Mouse (Mus musculus) liver, embryonic 18 days (tissue): Measurements from ENCODE around the gene Zfp207. TPM values are rescaled to one million over a fixed set of nuclear protein-coding genes. Genes with fewer than 3 reads are reported as not detected.

Experiments used
- polyA plus RNA-seq: library from polyadenylated mRNA; depleted of rRNA; stranded (reverse); fragments of >200 nt; gene quantifications from 2 replicates; pipeline ENCODE4 v1.2.3, GENCODE M21; 2012; rRNA removed

Zfp207 gene
- polyA plus RNA-seq = 69.8 and 74.5 TPM in 2 replicates

GRCm38 (mm10) chr11:80383019-80383625, at the start of gene Zfp207:
Zfp207 (plus strand) TSS chr11:80383279.

GRCm38 (mm10) chr11:80377712-80378451, 5.2 kb upstream of the Zfp207 start, which contains the start of gene 5730455P16Rik:
5730455P16Rik (minus strand) TSS chr11:80378034.

GRCm38 (mm10) chr11:80428381-80429008, 45.4 kb downstream of the Zfp207 start, which contains the start of gene Psmd11:
Psmd11 (plus strand) TSS chr11:80428615.

Other genes with a start within 250 kb of the Zfp207 start
- gene Tefm, start 241.1 kb upstream of the Zfp207 start, polyA plus RNA-seq = 9.6 and 10.1 TPM in 2 replicates
- gene Adap2, start 229.2 kb upstream of the Zfp207 start, polyA plus RNA-seq = 6.1 and 6.7 TPM in 2 replicates
- 4.3 and 4.9 TPM in 2 replicates for gene Rnf135, start 199.4 kb upstream of the Zfp207 start, polyA plus RNA-seq
- gene Rhot1, start 174.3 kb upstream of the Zfp207 start, polyA plus RNA-seq = 13.4 and 16.4 TPM in 2 replicates
- 0.12 and 0.14 TPM in 2 replicates for gene Rhbdl3, start 82.4 kb upstream of the Zfp207 start, polyA plus RNA-seq
- gene 5730455P16Rik, start 5.2 kb upstream of the Zfp207 start, polyA plus RNA-seq = 2.4 and 2.6 TPM in 2 replicates
- 47.9 and 49.3 TPM in 2 replicates for gene Psmd11, start 45.3 kb downstream of the Zfp207 start, polyA plus RNA-seq
- 0.93 and 1.1 TPM in 2 replicates for gene Cdk5r1, start 93.7 kb downstream of the Zfp207 start, polyA plus RNA-seq